Mouse (Mus musculus) kidney, adult 11 months (tissue): ENCODE data around the gene Rasal1.

Source experiments
- DNase-seq: peaks from one replicate; pipeline ENCODE4 v3.0.0; 2022

Gene Rasal1

GRCm38 (mm10) chr5:120660816-120661215 lies 12.2 kb downstream of the Rasal1 start:
- no peak for DNase-seq

- no peak for DNase-seq
Measured at GRCm38 (mm10) chr5:120664888-120665287, 16.3 kb downstream of the Rasal1 start.

GRCm38 (mm10) chr5:120668761-120669160 lies 20.1 kb downstream of the Rasal1 start:
- DNase-seq, result no peak

DNA sequence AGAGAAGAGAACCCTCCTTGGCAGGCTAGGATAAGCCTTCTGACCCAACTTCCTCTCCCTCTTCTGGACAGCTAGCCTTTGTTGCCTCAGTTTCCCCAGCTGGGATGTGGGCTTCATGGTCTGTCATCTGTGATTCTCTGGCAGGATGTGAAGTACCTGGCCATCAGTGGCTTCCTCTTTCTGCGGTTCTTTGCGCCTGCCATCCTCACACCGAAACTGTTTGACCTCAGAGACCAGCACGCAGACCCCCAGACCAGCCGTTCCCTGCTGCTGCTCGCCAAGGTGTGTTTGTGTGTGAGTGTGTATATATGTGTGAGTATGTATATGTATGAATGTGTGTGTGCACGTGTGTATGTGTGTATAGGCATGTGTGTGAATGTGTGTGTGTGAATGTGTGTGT lies 21.5 kb downstream of the Rasal1 start:
- no peak for DNase-seq

GRCm38 (mm10) chr5:120671865-120672264 lies 23.3 kb downstream of the Rasal1 start:
- DNase-seq, result no peak

DNA sequence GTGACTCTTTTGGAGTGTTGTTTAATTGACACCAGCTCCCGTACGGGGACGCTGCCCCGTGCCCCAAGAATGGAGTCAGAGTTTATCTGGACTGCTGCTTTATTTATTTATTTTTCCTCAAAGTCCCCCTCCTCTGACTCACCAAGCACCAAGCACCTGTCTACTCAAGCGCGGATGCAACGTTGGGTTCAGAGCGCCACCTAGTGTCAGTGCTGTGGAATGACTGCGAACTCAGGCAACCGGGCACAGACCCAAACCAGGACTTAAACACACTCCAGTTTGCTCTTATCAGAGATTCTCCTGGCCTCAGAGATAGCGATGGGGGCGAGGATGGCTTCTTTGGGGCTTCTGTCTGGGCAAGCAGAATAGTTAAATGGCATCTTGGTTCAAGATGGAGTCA lies 25.0 kb downstream of the Rasal1 start:
- DNase-seq, result peak; percentile 36

- no peak for DNase-seq
Measured at GRCm38 (mm10) chr5:120674229-120675145, 25.9 kb downstream of the Rasal1 start.

- DNase-seq, result peak; percentile 13
Measured at GRCm38 (mm10) chr5:120677516-120677915, 28.9 kb downstream of the Rasal1 start.

- peak; percentile 81 for DNase-seq
Measured at GRCm38 (mm10) chr5:120679676-120680555, 31.3 kb downstream of the Rasal1 start.

DNA sequence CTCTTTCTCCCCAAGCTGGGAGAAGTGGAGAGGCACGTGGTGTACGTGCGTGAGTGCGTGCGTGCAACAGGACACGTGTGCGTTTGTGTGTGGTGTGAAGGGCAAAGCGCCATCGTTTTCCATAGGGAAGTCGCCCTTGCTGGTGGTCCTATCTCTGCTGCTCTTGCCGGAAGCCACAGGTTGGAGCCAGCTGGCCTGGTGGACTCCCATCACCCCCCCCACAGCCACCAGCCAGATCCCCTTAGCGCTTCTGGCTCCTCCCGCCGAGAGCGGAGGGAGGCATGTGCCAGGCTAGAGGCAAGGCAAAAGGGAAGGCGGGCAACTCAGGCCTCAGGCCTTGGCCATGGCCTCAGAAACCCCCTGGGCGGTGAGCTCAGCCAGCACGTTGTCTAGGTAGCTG lies 32.3 kb downstream of the Rasal1 start:
- DNase-seq, result no peak

- no peak for DNase-seq
Measured at GRCm38 (mm10) chr5:120682982-120683771, 34.6 kb downstream of the Rasal1 start.

GRCm38 (mm10) chr5:120685678-120686077 lies 37.1 kb downstream of the Rasal1 start:
- DNase-seq, result no peak

GRCm38 (mm10) chr5:120686749-120687483 lies 38.3 kb downstream of the Rasal1 start:
- DNase-seq, result no peak

DNA sequence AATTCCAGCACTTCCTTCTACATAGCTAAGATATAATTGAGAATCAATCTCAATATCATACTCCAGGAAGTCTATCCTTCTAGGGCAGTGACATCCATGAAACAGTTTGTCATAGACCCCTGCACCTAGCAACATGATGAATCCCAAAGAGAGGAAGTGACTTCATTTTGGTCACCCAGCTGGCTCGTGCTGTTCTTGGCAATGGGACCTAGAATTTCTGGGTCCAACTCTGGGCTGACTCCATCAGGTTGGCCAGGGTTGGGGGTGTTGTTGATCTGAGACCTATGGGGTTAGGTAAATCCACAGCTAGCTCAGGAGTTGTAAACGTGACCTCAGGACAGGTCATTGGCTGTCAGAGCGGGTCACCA lies 38.9 kb downstream of the Rasal1 start:
- DNase-seq, result no peak

DNA sequence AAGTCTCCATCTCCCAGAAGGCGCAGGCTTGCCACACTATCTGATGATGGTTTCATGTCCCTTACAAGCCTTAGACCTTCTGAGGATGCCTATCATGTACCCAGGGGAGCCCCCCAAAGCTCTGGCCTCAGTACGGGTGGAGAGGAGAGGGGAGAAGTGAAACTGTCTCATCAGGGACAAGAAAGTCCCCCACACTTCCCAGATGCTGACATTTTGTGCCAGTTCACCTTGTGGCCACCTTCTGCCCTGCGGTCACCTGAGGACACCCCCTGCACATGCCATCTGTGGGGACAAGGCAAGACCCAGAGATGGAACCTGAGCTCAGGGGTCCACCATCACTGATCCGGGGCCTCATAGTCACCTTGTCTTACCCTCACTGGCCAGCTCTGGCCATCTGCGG lies 39.3 kb downstream of the Rasal1 start:
- no peak for DNase-seq

- DNase-seq, result no peak
Measured at GRCm38 (mm10) chr5:120688434-120688833, 39.8 kb downstream of the Rasal1 start.

DNA sequence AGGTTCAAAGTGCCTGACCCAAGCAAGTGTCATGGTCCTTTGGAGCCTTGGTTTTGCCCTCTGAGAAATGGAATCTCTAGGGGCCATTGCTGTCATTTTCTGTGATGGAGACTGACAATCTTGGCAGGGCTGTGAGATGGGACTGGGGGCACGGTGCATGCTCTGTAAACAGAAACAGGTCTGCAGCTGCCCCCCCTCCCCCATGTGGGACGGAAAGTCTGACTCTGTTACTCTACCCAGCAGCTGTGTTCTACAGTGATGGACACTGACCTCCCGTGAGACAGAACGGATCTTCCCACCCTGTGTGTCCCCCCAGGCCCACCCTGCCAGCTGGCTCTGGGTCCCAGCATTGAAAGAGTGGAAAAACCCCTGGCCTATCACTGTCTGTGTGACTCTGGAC lies 41.8 kb downstream of the Rasal1 start:
- no peak for DNase-seq

DNA sequence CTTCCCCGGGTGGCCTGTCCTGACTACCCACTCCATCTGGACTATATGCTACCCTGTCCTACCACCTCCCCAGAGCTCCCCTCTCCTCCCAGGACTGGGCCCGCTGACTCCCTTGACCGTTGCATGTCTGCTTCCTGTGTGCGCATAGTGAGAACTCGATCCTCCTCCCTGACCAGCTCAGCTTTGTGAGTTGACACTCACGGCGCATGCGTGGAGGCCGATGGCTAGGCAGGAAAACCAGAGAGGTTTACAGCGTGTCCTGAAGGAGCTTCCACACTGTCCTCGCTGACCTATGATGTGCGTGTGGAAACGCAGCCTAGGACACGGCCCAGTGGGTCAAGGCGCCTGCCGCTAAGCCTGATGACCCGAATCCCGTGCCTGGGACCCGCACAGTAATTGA lies 43.4 kb downstream of the Rasal1 start:
- no peak for DNase-seq

DNA sequence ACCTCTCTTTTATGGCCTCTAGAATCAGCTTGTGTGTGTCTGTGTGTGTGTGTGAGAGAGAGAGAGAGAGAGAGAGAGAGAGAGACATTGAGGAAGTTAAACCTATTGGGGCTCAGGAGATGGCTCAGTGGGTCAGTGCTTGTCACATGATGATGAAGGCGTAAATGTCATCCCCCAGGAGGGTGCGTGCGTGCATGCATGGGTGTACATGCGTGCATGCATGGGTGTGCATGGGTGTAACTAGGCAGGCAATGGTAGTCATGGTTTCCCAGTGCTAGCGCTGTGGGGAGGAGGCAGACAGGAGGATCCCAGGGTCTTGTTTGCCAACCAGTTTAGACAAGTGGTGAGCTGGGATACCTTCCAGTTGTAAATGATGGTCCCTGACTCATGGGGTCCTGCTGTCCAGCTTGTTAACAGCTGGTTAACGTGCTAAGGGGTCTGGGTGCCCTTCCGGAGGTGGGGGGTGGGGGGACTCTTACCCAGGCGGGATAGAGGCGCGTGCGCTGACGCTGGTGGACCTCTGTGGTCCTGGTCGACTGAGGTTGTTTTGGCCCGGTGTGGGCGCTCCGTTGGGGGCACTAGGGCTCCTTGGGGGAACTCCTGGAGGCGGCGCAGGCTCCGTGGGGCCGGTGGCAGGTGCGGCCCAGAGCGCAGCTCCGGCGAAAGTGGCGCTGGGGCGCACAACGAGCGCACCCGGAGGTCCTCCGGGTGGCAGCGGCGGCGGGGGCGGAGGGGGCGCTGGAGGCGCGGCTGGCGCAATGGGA lies 45.5 kb downstream of the Rasal1 start:
- no peak for DNase-seq

DNA sequence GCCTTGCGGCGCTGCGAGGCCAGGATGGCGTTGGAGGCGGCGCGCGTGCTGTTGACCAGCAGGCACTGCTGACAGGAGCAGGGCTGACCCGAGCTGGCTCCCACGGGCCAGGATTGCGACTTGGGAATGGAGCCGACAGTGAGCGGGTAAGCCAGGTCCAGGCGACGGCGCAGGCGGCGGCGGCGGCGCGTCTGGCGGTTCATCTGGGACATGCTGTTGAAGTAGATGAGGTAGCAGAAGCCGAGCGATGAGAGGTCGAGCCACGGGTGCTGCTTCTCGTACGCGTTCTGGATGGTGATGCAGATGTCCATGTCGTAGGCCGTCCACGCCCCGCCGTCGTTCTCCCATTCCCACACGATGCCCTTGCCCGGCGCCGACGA lies 46.1 kb downstream of the Rasal1 start:
- DNase-seq, result no peak

DNA sequence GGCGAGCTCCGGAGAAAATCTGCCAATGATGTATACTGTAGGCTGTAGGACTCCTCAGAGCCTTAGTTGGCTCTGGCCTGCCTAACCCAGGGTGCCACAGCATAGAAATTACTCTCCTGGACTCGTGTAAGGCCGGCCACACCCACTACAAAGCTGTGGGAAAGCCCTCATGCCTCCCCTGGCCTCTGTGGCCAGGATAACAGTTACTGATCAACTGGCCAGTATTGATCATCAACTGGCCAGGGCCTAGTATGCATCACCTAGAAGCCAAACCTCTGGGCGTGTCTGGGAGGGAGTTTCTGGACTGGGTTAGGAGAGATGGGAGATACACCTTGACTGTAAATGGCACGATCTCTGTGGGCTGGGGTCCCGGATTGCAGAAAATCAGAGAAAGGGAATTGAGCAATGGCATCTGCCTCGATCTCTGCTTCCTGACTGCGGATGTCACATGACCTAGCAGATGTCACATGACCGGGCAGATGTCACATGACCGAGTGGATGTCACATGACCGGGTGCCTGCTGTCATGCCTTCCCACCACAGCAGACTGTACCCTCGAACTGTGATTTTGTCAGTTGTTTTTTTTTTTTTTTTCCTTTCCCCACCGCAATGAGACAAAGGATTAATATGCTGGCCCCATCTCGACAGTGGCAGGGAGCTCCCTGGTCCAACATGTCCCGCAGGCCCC lies 47.6 kb downstream of the Rasal1 start:
- DNase-seq, result no peak
